Mouse (Mus musculus) CH12F3 (cell line): ENCODE results near the gene Efcab12.

ENCODE experiments used
- in situ Hi-C: fragments of 300-500 bp; cut with MboI; formaldehyde crosslinking; loops from 2 replicates; pipeline ENCODE4 v1.14.3; 2020; ENCODE audit warnings: low sequenced_read_pairs

Efcab12 gene

GRCm38 (mm10) chr6:115792691-115793215, 45.5 kb downstream of the Efcab12 start:
- in situ Hi-C loops: no loop called here

GRCm38 (mm10) chr6:115791842-115792686, 46.1 kb downstream of the Efcab12 start:
- in situ Hi-C loops: no loop called here

GRCm38 (mm10) chr6:115791016-115791415, 47.2 kb downstream of the Efcab12 start:
- in situ Hi-C loops: no loop called here

GRCm38 (mm10) chr6:115782781-115783180, 55.4 kb downstream of the Efcab12 start:
- in situ Hi-C loops: no loop called here

GRCm38 (mm10) chr6:115776363-115776762, 61.8 kb downstream of the Efcab12 start:
- in situ Hi-C loops: no loop called here

GRCm38 (mm10) chr6:115775838-115776237, 62.4 kb downstream of the Efcab12 start:
- in situ Hi-C loops: no loop called here

GRCm38 (mm10) chr6:115774501-115774921, 63.7 kb downstream of the Efcab12 start, which contains the start of gene Cand2:
Gene Cand2 (plus strand): TSS chr6:115774538.
- in situ Hi-C loops: no loop called here

GRCm38 (mm10) chr6:115773966-115774413, 64.2 kb downstream of the Efcab12 start:
- in situ Hi-C loops: no loop called here

- in situ Hi-C loops: no loop called here
Observed at GRCm38 (mm10) chr6:115772604-115773003, 65.6 kb downstream of the Efcab12 start.

- in situ Hi-C loops: no loop called here
Observed at GRCm38 (mm10) chr6:115772201-115772600, 66.0 kb downstream of the Efcab12 start.

GRCm38 (mm10) chr6:115770852-115771251, 67.4 kb downstream of the Efcab12 start:
- in situ Hi-C loops: no loop called here

- in situ Hi-C loops: no loop called here
Observed at GRCm38 (mm10) chr6:115770059-115770670, 68.0 kb downstream of the Efcab12 start.

GRCm38 (mm10) chr6:115768207-115768606, 70.0 kb downstream of the Efcab12 start:
- in situ Hi-C loops: no loop called here

- in situ Hi-C loops: no loop called here
Observed at GRCm38 (mm10) chr6:115767357-115767756, 70.9 kb downstream of the Efcab12 start.

GRCm38 (mm10) chr6:115764179-115764578, 74.0 kb downstream of the Efcab12 start:
- in situ Hi-C loops: no loop called here

- in situ Hi-C loops: no loop called here
Observed at GRCm38 (mm10) chr6:115761995-115762756, 76.0 kb downstream of the Efcab12 start, which contains the start of gene Tmem40. Gene Tmem40 (minus strand): TSS chr6:115762410.

- in situ Hi-C loops: no loop called here
Observed at GRCm38 (mm10) chr6:115760982-115761381, 77.2 kb downstream of the Efcab12 start.
